Mouse (Mus musculus) kidney, adult 2 months (tissue): ENCODE data around the gene Qpct.

Source experiments
- CTCF ChIP-seq: fragments of 200-500 bp; conservative IDR thresholded peaks from 2 replicates; pipeline ENCODE4 v1.5.1; 2011; ENCODE audit warnings: low read depth, mild to moderate bottlenecking, control low read depth, low read length, moderate library complexity, mixed read lengths; ENCODE audit not compliant: insufficient read depth, insufficient read length
- POLR2A ChIP-seq: fragments of 200-500 bp; IDR thresholded peaks from one replicate; pipeline ENCODE4 v1.6.1; 2011; ENCODE audit warnings: low read depth, low read length, control low read depth

GRCm38 (mm10) chr17:79135826-79136225 is 84.1 kb downstream of the Qpct start:
- no peak for TF ChIP-seq CTCF
- TF ChIP-seq POLR2A, result no peak
